In genomic region chr10:124878525-124878924, GRCm38 (mm10) we compare ENCODE assay signal across 16 mouse cellular contexts.
"Had no signal": no experiment of that assay in that cellular context is flagged by ENCODE, and none has a peak within 500 bp of the region (broad histone marks: within the 10 kb centered on the region; RNA-seq: fewer than 3 reads in every experiment).

No protein-coding gene starts in this region.

- H3K4me3 ChIP-seq: hindbrain, embryonic 15.5 days; left cerebral cortex, adult 2 months; limb, embryonic 10.5 days; liver, embryonic 13.5 days; lung, embryonic 15.5 days; midbrain, embryonic 15.5 days; neural tube, embryonic 15.5 days had no signal

- H3K27me3 ChIP-seq: hindbrain, embryonic 15.5 days; liver, embryonic 13.5 days; lung, embryonic 15.5 days; midbrain, embryonic 15.5 days; neural tube, embryonic 15.5 days had no signal

- H3K9me3 ChIP-seq: hindbrain, embryonic 15.5 days; limb, embryonic 10.5 days; liver, embryonic 13.5 days; lung, embryonic 15.5 days; midbrain, embryonic 15.5 days; neural tube, embryonic 15.5 days had no signal

- H3K9ac ChIP-seq: hindbrain, embryonic 15.5 days; liver, embryonic 13.5 days; liver, postnatal 0 days; lung, embryonic 15.5 days; midbrain, embryonic 15.5 days; neural tube, embryonic 15.5 days had no signal

- DNase-seq: kidney, adult 2 months; kidney, postnatal 14 days; liver, embryonic 13.5 days; liver, postnatal 0 days; lung, postnatal 14 days; right cerebral cortex, adult 18-20 months; right cerebral cortex, postnatal 25 days; thymus, postnatal 14 days had no signal

- H3K4me2 ChIP-seq: hindbrain, embryonic 15.5 days; liver, embryonic 13.5 days; lung, embryonic 15.5 days; midbrain, embryonic 15.5 days; neural tube, embryonic 15.5 days had no signal

- H3K4me1 ChIP-seq: hindbrain, embryonic 15.5 days; limb, embryonic 10.5 days; liver, embryonic 13.5 days; lung, embryonic 15.5 days; midbrain, embryonic 15.5 days; neural tube, embryonic 15.5 days had no signal

- H3K27ac ChIP-seq: hindbrain, embryonic 15.5 days; left cerebral cortex, adult 2 months; limb, embryonic 10.5 days; liver, embryonic 13.5 days; lung, embryonic 15.5 days; macrophage; midbrain, embryonic 15.5 days; neural tube, embryonic 15.5 days had no signal

- ATAC-seq: intestine, embryonic 16.5 days; liver, postnatal 0 days; midbrain, embryonic 15.5 days had no signal

- H3K36me3 ChIP-seq: hindbrain, embryonic 15.5 days; limb, embryonic 10.5 days; liver, embryonic 13.5 days; lung, embryonic 15.5 days; midbrain, embryonic 15.5 days; neural tube, embryonic 15.5 days had no signal
